Mouse (Mus musculus) thymus, adult 2 months (tissue): ENCODE data around the gene Syt3. TPM values are rescaled to one million over a fixed set of nuclear protein-coding genes. Genes with fewer than 3 reads are reported as not detected.

ENCODE experiments used
- DNase-seq: peaks from one replicate; pipeline ENCODE4 v3.0.0; 2021
- H3K27ac ChIP-seq: fragments of 200-500 bp; 2 replicates; pipeline ENCODE4 v1.5.1; 2012; ENCODE audit warnings: low read length, control low read depth; ENCODE audit not compliant: control insufficient read depth, insufficient read depth
- H3K27me3 ChIP-seq: fragments of 200-500 bp; 2 replicates; pipeline ENCODE4 v1.6.1; 2012; ENCODE audit warnings: mild to moderate bottlenecking, low read length, moderate library complexity, mixed read lengths; ENCODE audit not compliant: control insufficient read depth, insufficient read depth
- H3K36me3 ChIP-seq: fragments of 200-500 bp; 2 replicates; pipeline ENCODE4 v1.6.1; 2012; ENCODE audit warnings: mild to moderate bottlenecking, low read length, moderate library complexity; ENCODE audit not compliant: control insufficient read depth, insufficient read depth
- H3K4me1 ChIP-seq: fragments of 200-500 bp; replicated peaks from 2 replicates; pipeline ENCODE4 v1.6.1; 2012; ENCODE audit warnings: low read length; ENCODE audit not compliant: control insufficient read depth, insufficient read depth
- H3K4me3 ChIP-seq: fragments of 200-500 bp; 2 replicates; pipeline ENCODE4 v1.5.1; 2012; ENCODE audit warnings: mild to moderate bottlenecking, low read length, control low read depth, moderate library complexity; ENCODE audit not compliant: control insufficient read depth, insufficient read depth
- CTCF ChIP-seq: fragments of 200-500 bp; IDR thresholded peaks from 2 replicates; pipeline ENCODE4 v1.5.1; 2012; ENCODE audit warnings: mild to moderate bottlenecking, control low read depth, low read length, moderate library complexity, borderline replicate concordance; ENCODE audit not compliant: control insufficient read depth, poor library complexity, insufficient read depth; ENCODE audit errors: extremely low read depth
- POLR2A ChIP-seq: fragments of 200-500 bp; IDR thresholded peaks from 2 replicates; pipeline ENCODE4 v1.6.1; 2012; ENCODE audit warnings: mild to moderate bottlenecking, low read length, control low read depth, moderate library complexity; ENCODE audit not compliant: control insufficient read depth, poor library complexity, insufficient read depth; ENCODE audit errors: extremely low read depth
- WGBS: fragments of 180-500 bp; shearing (Covaris S2); methylation state at CpG from one replicate; pipeline ENCODE4 v1.1.7; 2018; 5-methylcytosine and 5-hydroxymethylcytosine counted together
- polyA plus RNA-seq: library from polyadenylated mRNA; depleted of rRNA; stranded (reverse); fragments of >200 nt; gene quantifications from 2 replicates; pipeline ENCODE4 v1.2.3, GENCODE M21; 2012

Syt3 gene
- polyA plus RNA-seq, 1 experiment = 2.7 TPM

- Histone ChIP-seq H3K4me3 (no peak overlapping the region), H3K4me1 (no peaks in the 10 kb centered on the region), H3K27me3 (no peaks in the 10 kb centered on the region; the same call in 1 of the 2 replicates), H3K36me3 (no peaks in the 10 kb centered on the region), H3K27ac (no peak overlapping the region)
- DNase-seq = no peak
- TF ChIP-seq CTCF = no peak
- TF ChIP-seq POLR2A = no peak
- 60% methylated on average over 6 of the region's 6 CpGs for WGBS
Measured at GRCm38 (mm10) chr7:44340226-44340625, 43.7 kb upstream of the Syt3 start.

- no peaks in the 10 kb centered on the region for H3K36me3 ChIP-seq
- no peaks in the 10 kb centered on the region for H3K4me1 ChIP-seq
- no peak overlapping the region for H3K27ac ChIP-seq
- no peak overlapping the region for H3K4me3 ChIP-seq
- TF ChIP-seq POLR2A (no peak), CTCF (no peak)
- 90% methylated on average over 10 of the region's 10 CpGs for WGBS
- no peaks in the 10 kb centered on the region; the same call in 1 of the 2 replicates for H3K27me3 ChIP-seq
- no peak for DNase-seq
Measured at GRCm38 (mm10) chr7:44341119-44341518, 42.8 kb upstream of the Syt3 start.

GRCm38 (mm10) chr7:44341714-44342113, 42.2 kb upstream of the Syt3 start:
- no peaks in the 10 kb centered on the region for H3K36me3 ChIP-seq
- no peaks in the 10 kb centered on the region; the same call in 1 of the 2 replicates for H3K27me3 ChIP-seq
- no peak for TF ChIP-seq CTCF
- TF ChIP-seq POLR2A = no peak
- no peak overlapping the region for H3K27ac ChIP-seq
- no peak for DNase-seq
- WGBS = 62% methylated on average over 5 of the region's 5 CpGs
- H3K4me3 ChIP-seq = no peak overlapping the region
- no peaks in the 10 kb centered on the region for H3K4me1 ChIP-seq

- Histone ChIP-seq H3K4me1 (no peaks in the 10 kb centered on the region), H3K36me3 (no peaks in the 10 kb centered on the region), H3K27me3 (no peaks in the 10 kb centered on the region), H3K27ac (no peak overlapping the region), H3K4me3 (no peak overlapping the region)
- TF ChIP-seq CTCF (no peak), POLR2A (no peak)
- 50% methylated on average over 11 of the region's 11 CpGs for WGBS
- no peak for DNase-seq
Measured at GRCm38 (mm10) chr7:44343459-44344015, 40.4 kb upstream of the Syt3 start.

- Histone ChIP-seq H3K27ac (no peak overlapping the region), H3K36me3 (no peaks in the 10 kb centered on the region), H3K27me3 (no peaks in the 10 kb centered on the region), H3K4me1 (no peaks in the 10 kb centered on the region), H3K4me3 (peak overlapping the region; percentile 22; the same call in 1 of the 2 replicates)
- TF ChIP-seq POLR2A (no peak), CTCF (no peak)
- DNase-seq = no peak
- 18% methylated on average over 12 of the region's 12 CpGs for WGBS
Measured at GRCm38 (mm10) chr7:44344622-44345021, 39.3 kb upstream of the Syt3 start.

GRCm38 (mm10) chr7:44349043-44349442, 34.9 kb upstream of the Syt3 start:
- no peak for DNase-seq
- 18% methylated on average over 3 of the region's 3 CpGs for WGBS
- peaks cover 20% of the 10 kb centered on the region; the same call in 1 of the 2 replicates for H3K27me3 ChIP-seq

GRCm38 (mm10) chr7:44350957-44351711, 32.8 kb upstream of the Syt3 start:
- Histone ChIP-seq H3K4me1 (no peaks in the 10 kb centered on the region), H3K36me3 (no peaks in the 10 kb centered on the region), H3K4me3 (no peak overlapping the region), H3K27ac (no peak overlapping the region), H3K27me3 (peaks cover 20% of the 10 kb centered on the region; the same call in 1 of the 2 replicates)
- peak; percentile 68 for DNase-seq
- TF ChIP-seq CTCF (no peak), POLR2A (no peak)
- WGBS = 6% methylated on average over 25 of the region's 25 CpGs

More at GRCm38 (mm10) chr7:44349043-44349442, 34.9 kb upstream of the Syt3 start:
- TF ChIP-seq POLR2A (no peak), CTCF (no peak)
- Histone ChIP-seq H3K4me1 (no peaks in the 10 kb centered on the region), H3K36me3 (no peaks in the 10 kb centered on the region), H3K4me3 (no peak overlapping the region), H3K27ac (no peak overlapping the region)
